24 mouse cellular contexts compared by ENCODE assay signal in the genomic region with DNA sequence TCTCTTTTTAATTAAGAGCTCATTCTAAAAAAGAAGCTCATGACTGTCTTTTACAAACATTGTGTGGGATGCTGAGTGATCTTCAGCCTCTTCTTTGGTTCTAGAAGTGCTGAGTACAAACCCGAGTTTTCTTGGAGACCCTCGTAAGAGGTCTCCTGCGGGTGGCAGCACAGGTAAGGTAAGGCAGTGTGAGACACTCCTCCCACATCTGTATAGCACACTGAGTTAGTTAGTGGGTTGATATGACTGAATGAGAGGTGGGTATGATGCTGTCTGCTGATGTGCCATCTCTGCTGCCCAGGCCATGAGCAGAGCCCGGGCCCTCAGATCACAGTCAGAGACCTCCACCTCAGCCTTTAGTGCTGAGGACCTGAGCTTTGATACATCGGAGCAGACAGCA. TPM values are rescaled to one million over a fixed set of nuclear protein-coding genes. Genes with fewer than 3 reads are reported as not detected.
A peak's percentile ranks its signal among the peaks of the same experiment; 100 is the strongest.
DNase-seq lines count a peak whose midpoint lies in the region; ATAC-seq and TF ChIP-seq lines count a peak whose summit lies in the region.
"Had no signal": no experiment of that assay in that cellular context is flagged by ENCODE, and none has a peak within 500 bp of the region (broad histone marks: within the 10 kb centered on the region; RNA-seq: fewer than 3 reads in every experiment).

No protein-coding gene starts in this region.

- no peaks in the 10 kb centered on the region for H3K9me3 ChIP-seq in forebrain, embryonic 14.5 days (replicated peaks; ENCODE audit: control insufficient read depth, low read length)
- no peaks in the 10 kb centered on the region for H3K9me3 ChIP-seq in forebrain, embryonic 15.5 days
- H3K9me3 ChIP-seq in intestine, postnatal 0 days (ENCODE audit: control insufficient read depth) = no peaks in the 10 kb centered on the region
- H3K9me3 ChIP-seq in intestine, embryonic 15.5 days = no peaks in the 10 kb centered on the region
- H3K9me3 ChIP-seq in neural tube, embryonic 13.5 days = no peaks in the 10 kb centered on the region
- H3K9me3 ChIP-seq: embryonic facial prominence, embryonic 15.5 days; heart, embryonic 15.5 days; kidney, embryonic 15.5 days; liver, embryonic 13.5 days; lung, embryonic 15.5 days had no signal

- H3K9ac ChIP-seq in forebrain, embryonic 14.5 days (ENCODE audit: low read length) = no peak overlapping the region
- no peak overlapping the region for H3K9ac ChIP-seq in forebrain, embryonic 15.5 days (replicated peaks)
- H3K9ac ChIP-seq in intestine, postnatal 0 days (ENCODE audit: low read depth, low read length) = no peak overlapping the region
- no peak overlapping the region for H3K9ac ChIP-seq in intestine, embryonic 15.5 days
- H3K9ac ChIP-seq in neural tube, embryonic 13.5 days = no peak overlapping the region
- H3K9ac ChIP-seq: embryonic facial prominence, embryonic 15.5 days; heart, embryonic 15.5 days; kidney, embryonic 15.5 days; liver, embryonic 13.5 days; lung, embryonic 15.5 days had no signal

- no peaks in the 10 kb centered on the region for H3K4me1 ChIP-seq in forebrain, embryonic 14.5 days (ENCODE audit: control insufficient read depth, insufficient read depth, low read length)
- no peaks in the 10 kb centered on the region for H3K4me1 ChIP-seq in forebrain, embryonic 15.5 days
- H3K4me1 ChIP-seq in intestine, postnatal 0 days (replicated peaks; ENCODE audit: control insufficient read depth, insufficient read depth, low read length) = no peaks in the 10 kb centered on the region
- H3K4me1 ChIP-seq in intestine, embryonic 15.5 days (replicated peaks) = no peaks in the 10 kb centered on the region
- no peaks in the 10 kb centered on the region for H3K4me1 ChIP-seq in neural tube, embryonic 13.5 days (replicated peaks)
- H3K4me1 ChIP-seq: embryonic facial prominence, embryonic 15.5 days; heart, embryonic 15.5 days; kidney, embryonic 15.5 days; liver, embryonic 13.5 days; lung, embryonic 15.5 days had no signal

- WGBS in forebrain, embryonic 14.5 days = 90% methylated on average over 5 of the region's 5 CpGs
- 93% methylated on average over 5 of the region's 5 CpGs for WGBS in forebrain, embryonic 15.5 days
- WGBS in intestine, postnatal 0 days = 90% methylated on average over 5 of the region's 5 CpGs
- whole genome bisulfite sequencing in intestine, embryonic 15.5 days = 90% methylated on average over 5 of the region's 5 CpGs
- 91% methylated on average over 5 of the region's 5 CpGs for WGBS in neural tube, embryonic 13.5 days

- H3K4me3 ChIP-seq in forebrain, embryonic 14.5 days (ENCODE audit: low read depth, low read length) = no peak overlapping the region
- no peak overlapping the region for H3K4me3 ChIP-seq in forebrain, embryonic 15.5 days
- H3K4me3 ChIP-seq in intestine, postnatal 0 days (ENCODE audit: low read depth, low read length) = no peak overlapping the region
- H3K4me3 ChIP-seq in intestine, embryonic 15.5 days (replicated peaks) = no peak overlapping the region
- H3K4me3 ChIP-seq in neural tube, embryonic 13.5 days = no peak overlapping the region
- H3K4me3 ChIP-seq: embryonic facial prominence, embryonic 15.5 days; heart, embryonic 15.5 days; kidney, embryonic 15.5 days; liver, embryonic 13.5 days; lung, embryonic 15.5 days had no signal

- no peak for ATAC-seq in forebrain, embryonic 14.5 days
- no peak for ATAC-seq in forebrain, embryonic 15.5 days (replicated peaks)
- ATAC-seq in intestine, postnatal 0 days = no peak
- ATAC-seq in intestine, embryonic 15.5 days = no peak
- ATAC-seq in neural tube, embryonic 13.5 days (ENCODE audit: low read depth) = 0 out of 2 replicates have a peak, but pooled peaks have one; percentile 53

- no peak overlapping the region for H3K27ac ChIP-seq in forebrain, embryonic 14.5 days (ENCODE audit: low read depth, low read length)
- no peak overlapping the region for H3K27ac ChIP-seq in forebrain, embryonic 15.5 days (replicated peaks)
- no peak overlapping the region for H3K27ac ChIP-seq in intestine, postnatal 0 days (ENCODE audit: low read depth, low read length)
- H3K27ac ChIP-seq in intestine, embryonic 15.5 days = no peak overlapping the region
- H3K27ac ChIP-seq in neural tube, embryonic 13.5 days (replicated peaks) = no peak overlapping the region
- H3K27ac ChIP-seq: embryonic facial prominence, embryonic 15.5 days; heart, embryonic 15.5 days; kidney, embryonic 15.5 days; liver, embryonic 13.5 days; lung, embryonic 15.5 days had no signal

- no peaks in the 10 kb centered on the region for H3K27me3 ChIP-seq in forebrain, embryonic 14.5 days (replicated peaks; ENCODE audit: control insufficient read depth, insufficient read depth, low read length)
- no peaks in the 10 kb centered on the region for H3K27me3 ChIP-seq in forebrain, embryonic 15.5 days
- H3K27me3 ChIP-seq in intestine, postnatal 0 days (replicated peaks; ENCODE audit: control insufficient read depth, insufficient read depth, low read length) = no peaks in the 10 kb centered on the region
- no peaks in the 10 kb centered on the region for H3K27me3 ChIP-seq in intestine, embryonic 15.5 days (replicated peaks)
- H3K27me3 ChIP-seq in neural tube, embryonic 13.5 days = no peaks in the 10 kb centered on the region
- H3K27me3 ChIP-seq in splenic B cell, adult 2 months (ENCODE audit: control insufficient read depth, insufficient read depth, low read length, poor library complexity, severe bottlenecking) = no peaks in the 10 kb centered on the region
- H3K27me3 ChIP-seq: CH12.LX; embryonic facial prominence, embryonic 15.5 days; heart, embryonic 15.5 days; kidney, embryonic 15.5 days; liver, embryonic 13.5 days; lung, embryonic 15.5 days had no signal

- no peak overlapping the region for H3K4me2 ChIP-seq in forebrain, embryonic 14.5 days (ENCODE audit: low read length)
- H3K4me2 ChIP-seq in forebrain, embryonic 15.5 days (replicated peaks) = no peak overlapping the region
- no peak overlapping the region for H3K4me2 ChIP-seq in intestine, postnatal 0 days (replicated peaks; ENCODE audit: low read depth)
- no peak overlapping the region for H3K4me2 ChIP-seq in intestine, embryonic 15.5 days (replicated peaks)
- no peak overlapping the region for H3K4me2 ChIP-seq in neural tube, embryonic 13.5 days
- H3K4me2 ChIP-seq: embryonic facial prominence, embryonic 15.5 days; heart, embryonic 15.5 days; kidney, embryonic 15.5 days; liver, embryonic 13.5 days; lung, embryonic 15.5 days had no signal

- TF ChIP-seq CTCF in intestine, postnatal 0 days (IDR thresholded peaks at IDR 0.05; ENCODE audit: low read depth) = peak; percentile 23; the same call in 1 of the 2 replicates

- peak; percentile 15 for DNase-seq in forebrain, embryonic 14.5 days (ENCODE audit: low spot score)
- no peak for DNase-seq in neural tube, embryonic 10.5 days (ENCODE audit: extremely low spot score, low spot score)
- DNase-seq in splenic B cell, adult 2 months (ENCODE audit: low read depth, low spot score) = peak; percentile 10
- DNase-seq: adrenal gland, postnatal 36 days; cerebellum, adult 2 months; cerebellum, postnatal 36 days; gastrocnemius, postnatal 14 days; heart, adult 18-20 months; heart, postnatal 4 days; liver, embryonic 13.5 days; lung, postnatal 4 days had no signal

- peaks cover 38% of the 10 kb centered on the region for H3K36me3 ChIP-seq in forebrain, embryonic 14.5 days (ENCODE audit: control insufficient read depth, insufficient read depth, low read length)
- peaks cover 11% of the 10 kb centered on the region; the same call in 1 of the 2 replicates for H3K36me3 ChIP-seq in forebrain, embryonic 15.5 days
- H3K36me3 ChIP-seq in intestine, postnatal 0 days (ENCODE audit: control insufficient read depth, insufficient read depth) = peaks cover 30% of the 10 kb centered on the region
- peaks cover 2% of the 10 kb centered on the region; the same call in 1 of the 2 replicates for H3K36me3 ChIP-seq in intestine, embryonic 15.5 days
- H3K36me3 ChIP-seq in neural tube, embryonic 13.5 days = peaks cover 32% of the 10 kb centered on the region
- H3K36me3 ChIP-seq in splenic B cell, adult 2 months (ENCODE audit: control insufficient read depth, insufficient read depth, low read length, poor library complexity, severe bottlenecking) = peaks cover 9% of the 10 kb centered on the region

RNA-seq across cellular contexts. Expression of gene Gpr83, which starts 35.2 kb away (rescaled TPM):
- 0.72 and 1.7 TPM in 2 replicates for polyA plus RNA-seq in forebrain, embryonic 14.5 days (2014; fragmentation: Nextera tagmentation; extraction: Ambion mirVana)
- polyA plus RNA-seq in forebrain, embryonic 15.5 days (2015; fragmentation: Nextera tagmentation; extraction: Ambion mirVana) = 1.1 and 1.3 TPM in 2 replicates
- polyA plus RNA-seq in intestine, postnatal 0 days (2015; fragmentation: Nextera tagmentation; extraction: Ambion mirVana) = 0.22 and 0.35 TPM in 2 replicates
- polyA plus RNA-seq in intestine, embryonic 15.5 days (2015; fragmentation: Nextera tagmentation; extraction: Ambion mirVana) = 0.25 and 0.40 TPM in 2 replicates
- 0.43 and 0.55 TPM in 2 replicates for polyA plus RNA-seq in neural tube, embryonic 13.5 days (2015; fragmentation: Nextera tagmentation; extraction: Ambion mirVana)

RNA-seq across cellular contexts. Expression of gene Ankrd49, which starts 40.2 kb away (rescaled TPM):
- 47.6 and 48.6 TPM in 2 replicates for polyA plus RNA-seq in forebrain, embryonic 14.5 days (2014; fragmentation: Nextera tagmentation; extraction: Ambion mirVana)
- 43.0 and 47.3 TPM in 2 replicates for polyA plus RNA-seq in forebrain, embryonic 15.5 days (2015; fragmentation: Nextera tagmentation; extraction: Ambion mirVana)
- polyA plus RNA-seq in intestine, postnatal 0 days (2015; fragmentation: Nextera tagmentation; extraction: Ambion mirVana) = 24.6 and 27.1 TPM in 2 replicates
- polyA plus RNA-seq in intestine, embryonic 15.5 days (2015; fragmentation: Nextera tagmentation; extraction: Ambion mirVana) = 40.9 and 47.8 TPM in 2 replicates
- polyA plus RNA-seq in neural tube, embryonic 13.5 days (2015; fragmentation: Nextera tagmentation; extraction: Ambion mirVana) = 27.8 and 34.6 TPM in 2 replicates

RNA-seq across cellular contexts. Expression of gene Mre11a, which starts 40.4 kb away (rescaled TPM):
- polyA plus RNA-seq in forebrain, embryonic 14.5 days (2014; fragmentation: Nextera tagmentation; extraction: Ambion mirVana) = 12.3 and 14.1 TPM in 2 replicates
- polyA plus RNA-seq in forebrain, embryonic 15.5 days (2015; fragmentation: Nextera tagmentation; extraction: Ambion mirVana) = 14.8 and 17.1 TPM in 2 replicates
- polyA plus RNA-seq in intestine, postnatal 0 days (2015; fragmentation: Nextera tagmentation; extraction: Ambion mirVana) = 5.8 and 8.1 TPM in 2 replicates
- 19.5 and 25.0 TPM in 2 replicates for polyA plus RNA-seq in intestine, embryonic 15.5 days (2015; fragmentation: Nextera tagmentation; extraction: Ambion mirVana)
- 11.0 and 14.8 TPM in 2 replicates for polyA plus RNA-seq in neural tube, embryonic 13.5 days (2015; fragmentation: Nextera tagmentation; extraction: Ambion mirVana)

RNA-seq across cellular contexts. Expression of gene 1700012B09Rik, which starts 54.0 kb away (rescaled TPM):
- 3.2 and 4.5 TPM in 2 replicates for polyA plus RNA-seq in forebrain, embryonic 14.5 days (2014; fragmentation: Nextera tagmentation; extraction: Ambion mirVana)
- 2.9 and 4.5 TPM in 2 replicates for polyA plus RNA-seq in forebrain, embryonic 15.5 days (2015; fragmentation: Nextera tagmentation; extraction: Ambion mirVana)
- polyA plus RNA-seq in intestine, postnatal 0 days (2015; fragmentation: Nextera tagmentation; extraction: Ambion mirVana) = not detected in 2 replicates
- not detected in 2 replicates for polyA plus RNA-seq in intestine, embryonic 15.5 days (2015; fragmentation: Nextera tagmentation; extraction: Ambion mirVana)
- polyA plus RNA-seq in neural tube, embryonic 13.5 days (2015; fragmentation: Nextera tagmentation; extraction: Ambion mirVana) = 1.2 TPM in 1 of 2 replicates, not detected in the other
- polyA plus RNA-seq: intestine, embryonic 14.5 days; kidney, embryonic 15.5 days; large intestine, adult 2 months; limb, embryonic 11.5 days; liver, embryonic 13.5 days; small intestine, adult 2 months had no signal
